Mouse (Mus musculus) spleen, postnatal 14 days (tissue): ENCODE data around the gene A430078G23Rik.

Experiments used
- DNase-seq, 2 experiments: peaks; one replicate each; pipeline ENCODE4 v3.0.0; 2021 to 2022; ENCODE audit warnings: low spot score in 2 of 2

The A430078G23Rik gene

DNA sequence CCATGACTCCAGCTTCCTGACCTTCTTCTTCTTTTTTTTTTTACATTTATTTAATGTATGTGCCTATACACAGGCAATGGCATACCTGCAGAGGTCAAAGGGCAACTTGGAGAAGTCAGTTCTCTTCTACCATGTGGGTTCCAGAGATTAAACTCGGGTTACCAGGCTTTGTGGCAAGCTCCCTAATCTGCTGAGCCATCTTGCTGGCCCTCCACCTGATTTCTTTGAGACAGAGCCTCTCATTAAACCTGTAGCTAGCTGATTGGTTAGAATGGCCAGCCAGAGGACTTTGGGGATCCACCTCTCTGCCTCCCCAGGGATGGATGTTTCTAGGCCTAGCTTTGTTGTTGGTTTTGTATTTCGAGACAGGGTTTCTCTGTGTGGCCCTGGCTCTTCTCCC, 57.9 kb downstream of the A430078G23Rik start:
- DNase-seq: no peak

GRCm38 (mm10) chr8:3411901-3412301, 58.7 kb downstream of the A430078G23Rik start:
- DNase-seq: no peak

DNA sequence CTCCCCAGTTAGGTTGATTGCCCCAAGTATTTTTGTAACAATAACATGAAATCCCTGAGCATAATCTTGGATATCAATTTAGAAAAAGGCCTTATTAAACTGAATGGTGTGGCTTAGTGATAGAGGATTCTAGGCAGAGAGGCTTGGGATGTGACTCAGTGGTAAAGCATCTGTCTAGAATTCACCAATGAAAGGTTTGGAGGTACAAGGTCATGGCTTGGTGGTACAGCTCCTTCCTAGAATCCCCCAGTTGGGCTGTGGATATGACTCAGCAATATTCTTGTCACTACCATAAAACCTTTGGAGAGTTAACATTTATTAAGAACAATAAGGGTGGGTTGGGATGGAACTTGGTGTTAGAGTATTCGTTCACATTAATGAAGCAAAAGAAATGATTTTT, 59.6 kb downstream of the A430078G23Rik start:
- DNase-seq: no peak

- no peak for DNase-seq
Measured at GRCm38 (mm10) chr8:3414639-3415190, 61.5 kb downstream of the A430078G23Rik start.

DNA sequence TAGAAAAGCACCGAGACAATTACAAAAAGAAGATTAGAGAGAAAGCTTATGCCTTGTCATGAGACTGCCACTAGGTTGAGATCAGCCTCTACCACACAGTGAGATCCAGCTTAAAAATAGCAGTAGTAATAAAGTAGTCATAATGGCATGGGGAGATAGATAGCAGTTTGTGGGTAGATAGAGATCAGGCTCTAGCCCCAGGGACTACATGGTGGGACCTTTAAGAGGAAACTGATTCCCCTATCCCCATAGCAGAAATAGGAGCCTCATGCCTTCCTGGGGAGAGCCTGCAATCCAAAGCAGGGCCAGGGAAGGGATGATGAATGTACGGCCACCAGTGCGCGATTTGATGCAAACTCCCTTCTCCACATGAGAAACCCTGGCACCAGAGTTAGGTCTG, 62.0 kb downstream of the A430078G23Rik start:
- DNase-seq: no peak

DNA sequence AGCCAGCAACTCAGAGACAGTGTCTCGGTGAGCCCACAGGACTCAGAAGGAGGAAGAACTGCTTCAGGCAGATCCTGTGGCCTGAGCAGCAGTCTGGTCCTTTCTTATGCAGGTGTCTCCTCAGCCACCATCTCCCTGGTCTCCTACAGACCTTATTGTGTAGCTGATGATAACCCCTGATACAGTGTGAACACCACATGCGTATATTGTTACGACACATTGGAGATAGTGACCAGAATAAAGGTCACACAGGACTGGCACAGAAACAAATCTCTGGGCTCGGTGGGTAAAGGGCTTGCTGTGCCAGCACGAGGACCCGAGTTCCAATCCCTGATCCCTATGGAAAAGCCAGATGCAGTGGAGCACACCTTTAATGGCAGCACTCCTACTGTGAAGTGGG, 62.4 kb downstream of the A430078G23Rik start:
- no peak for DNase-seq

- DNase-seq: no peak
Measured at GRCm38 (mm10) chr8:3416846-3417245, 63.6 kb downstream of the A430078G23Rik start.

GRCm38 (mm10) chr8:3417455-3417854, 64.2 kb downstream of the A430078G23Rik start:
- no peak for DNase-seq

GRCm38 (mm10) chr8:3418101-3418500, 64.9 kb downstream of the A430078G23Rik start:
- DNase-seq: no peak

GRCm38 (mm10) chr8:3420105-3420706, 67.0 kb downstream of the A430078G23Rik start:
- no peak for DNase-seq

DNA sequence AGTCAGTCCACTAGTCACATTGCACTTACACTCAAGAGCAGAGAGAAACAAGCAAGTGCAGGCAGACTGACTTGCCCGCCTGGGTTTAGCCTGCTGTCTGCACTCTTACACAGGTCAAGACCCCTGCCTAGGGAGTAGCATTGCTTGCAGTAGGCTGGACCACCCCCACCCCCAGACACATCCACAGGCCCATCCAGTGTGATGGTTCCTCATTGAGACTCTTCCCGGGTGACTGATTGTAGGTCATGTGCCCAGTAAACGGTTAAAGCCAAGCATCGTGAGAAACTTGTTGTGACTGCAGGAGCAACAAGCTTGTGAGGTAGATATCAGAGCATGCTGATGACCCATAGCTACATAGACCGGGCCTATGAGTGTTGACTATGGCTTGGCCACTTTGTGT, 68.3 kb downstream of the A430078G23Rik start:
- DNase-seq: no peak

DNA sequence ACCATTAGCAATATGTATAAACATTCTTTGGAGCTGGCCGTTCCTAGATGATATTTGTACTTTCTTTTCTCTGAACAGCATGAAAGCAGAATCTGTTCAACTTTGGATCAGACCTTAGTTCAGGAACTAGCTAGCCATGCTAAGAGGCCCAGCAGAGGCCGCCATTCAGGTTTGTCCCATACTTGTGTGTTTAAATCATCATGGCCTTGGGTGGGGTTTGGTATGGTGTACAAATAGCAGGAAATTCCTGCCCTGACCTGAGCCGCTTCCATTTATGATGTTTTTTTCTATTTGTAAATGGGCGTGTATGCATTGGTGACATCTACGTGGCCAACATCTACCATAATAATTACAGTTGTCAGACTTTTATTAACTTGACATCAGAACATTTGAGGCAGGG, 72.0 kb downstream of the A430078G23Rik start:
- DNase-seq: no peak

DNA sequence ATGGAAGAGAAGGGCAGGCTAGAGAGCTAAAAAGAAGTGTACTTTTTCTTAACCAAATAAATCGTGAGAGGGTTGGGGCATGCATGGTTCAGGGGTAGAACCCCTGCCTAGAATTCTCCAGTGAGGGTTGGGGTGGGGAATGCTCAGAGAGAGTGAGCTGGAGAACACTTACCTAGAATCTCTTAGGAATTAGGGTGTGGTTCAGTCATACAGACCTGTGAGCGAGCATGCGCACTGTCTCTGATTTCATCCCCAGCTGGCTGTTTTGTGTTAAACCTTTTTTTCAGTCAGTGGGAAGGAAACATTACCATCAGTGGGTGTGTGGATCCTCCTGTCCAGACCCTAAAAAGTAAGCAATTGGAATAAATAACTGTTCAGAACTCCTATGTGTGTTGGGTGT, 73.0 kb downstream of the A430078G23Rik start:
- DNase-seq: no peak

DNA sequence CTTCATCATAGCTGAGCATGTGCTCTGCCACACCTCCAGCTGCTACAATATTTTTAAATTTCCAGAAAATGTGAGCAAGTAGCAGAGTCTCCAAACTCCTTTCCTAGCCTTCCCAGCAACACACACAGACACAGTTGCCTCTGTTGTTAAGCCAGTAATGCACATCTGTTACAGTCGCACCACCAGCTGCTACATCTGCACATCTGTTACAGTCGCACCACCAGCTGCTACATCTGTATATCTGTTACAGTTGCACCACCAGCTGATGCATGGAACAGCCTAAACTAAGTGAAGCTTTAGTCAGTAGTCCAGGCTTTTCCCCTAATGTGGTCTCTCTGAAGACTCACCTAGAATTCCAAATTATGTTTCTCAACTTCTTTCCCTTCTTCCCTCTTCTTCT, 75.2 kb downstream of the A430078G23Rik start:
- no peak for DNase-seq

GRCm38 (mm10) chr8:3429966-3430365, 76.8 kb downstream of the A430078G23Rik start:
- no peak for DNase-seq

DNA sequence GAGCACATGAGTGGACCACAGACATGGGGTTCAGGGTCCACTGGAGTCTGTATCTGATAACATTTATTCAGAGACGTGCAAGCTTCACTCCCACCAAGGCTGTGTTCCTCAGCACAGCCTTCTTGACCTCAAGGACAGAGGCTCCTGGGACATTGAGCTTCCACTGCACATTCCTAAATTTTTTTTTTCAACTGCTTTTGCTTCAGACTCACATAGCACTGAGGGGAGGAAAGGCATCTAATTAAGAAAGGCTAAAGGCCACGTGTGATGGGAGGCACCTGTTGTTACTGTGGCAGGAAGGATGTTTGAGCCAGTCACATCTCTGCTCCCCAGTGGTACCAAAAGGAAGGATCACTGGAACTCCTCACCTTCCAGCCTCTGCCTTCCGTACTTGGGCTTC, 77.9 kb downstream of the A430078G23Rik start:
- no peak for DNase-seq

DNA sequence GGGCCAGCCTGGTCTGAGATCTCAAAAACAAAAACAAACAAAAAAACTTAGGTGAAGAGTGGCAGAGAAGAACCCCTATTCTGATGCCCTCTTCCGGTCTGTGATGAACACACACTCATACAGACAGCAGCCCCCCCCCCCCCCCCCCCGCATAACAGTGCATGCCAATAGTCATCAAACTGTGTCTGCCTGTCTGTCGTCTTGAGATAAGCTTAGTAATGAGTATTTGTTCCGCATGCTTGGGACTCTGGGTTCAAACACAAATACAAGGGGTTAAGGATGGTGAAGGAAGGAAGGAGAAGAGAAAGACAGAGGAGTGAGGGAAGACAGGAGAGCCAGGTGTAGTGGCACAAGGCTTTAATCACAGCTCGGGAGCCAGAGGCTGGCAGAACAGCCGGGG, 83.3 kb downstream of the A430078G23Rik start:
- DNase-seq: no peak

DNA sequence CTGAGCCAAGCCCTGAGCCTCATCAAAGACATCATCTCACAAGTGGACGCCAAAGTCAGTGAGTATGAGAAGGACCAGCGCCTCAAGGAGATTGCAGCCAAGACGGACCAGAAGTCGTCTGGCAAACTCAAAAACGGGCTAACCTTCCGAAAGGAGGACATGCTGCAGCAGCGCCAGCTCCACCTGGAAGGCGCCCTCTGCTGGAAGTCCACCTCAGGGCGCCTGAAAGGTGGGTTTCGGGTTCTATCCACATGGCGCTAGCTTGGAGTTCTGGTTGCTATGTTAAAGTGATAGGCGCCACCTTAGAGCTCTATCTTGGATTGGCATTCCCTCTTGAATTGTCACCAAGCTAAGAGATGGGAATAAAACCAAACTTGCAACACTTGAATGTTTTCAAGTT, 86.3 kb downstream of the A430078G23Rik start:
- no peak for DNase-seq
